Mouse (Mus musculus) ES-E14 (cell line): ENCODE data around the gene Osbpl9. TPM values are rescaled to one million over a fixed set of nuclear protein-coding genes. Genes with fewer than 3 reads are reported as not detected.
A peak's percentile ranks its signal among the peaks of the same experiment; 100 is the strongest.

Experiments used
- DNase-seq: peaks from one replicate; pipeline ENCODE4 v3.0.0-alpha.2; 2013; ENCODE audit warnings: low read depth, low spot score
- H3K27ac ChIP-seq: 2 replicates; pipeline ENCODE4 v1.5.1; 2012; ENCODE audit warnings: low read depth, mild to moderate bottlenecking, low read length, moderate library complexity, mixed read lengths; ENCODE audit not compliant: poor library complexity, insufficient read depth, severe bottlenecking
- H3K36me3 ChIP-seq: 2 replicates; pipeline ENCODE4 v1.6.1; 2012; ENCODE audit warnings: mild to moderate bottlenecking, low read length, moderate library complexity, mixed read lengths; ENCODE audit not compliant: control insufficient read depth, poor library complexity, insufficient read depth, severe bottlenecking
- H3K4me1 ChIP-seq, 2 experiments: fragments of 150-350 bp in 1 of 2; sonication (generic) in 1 of 2; 2 replicates each; pipeline ENCODE4 v1.6.1; 2012; ENCODE audit warnings: low read length in 2 of 2, mild to moderate bottlenecking in 1 of 2, mixed read lengths in 1 of 2; ENCODE audit not compliant: control insufficient read depth in 2 of 2, insufficient read depth in 2 of 2, poor library complexity in 1 of 2
- H3K4me3 ChIP-seq, 2 experiments: fragments of 150-350 bp in 1 of 2; sonication (generic) in 1 of 2; 2 replicates each; pipeline ENCODE4 v1.5.1; 2012; ENCODE audit warnings: low read length in 2 of 2, low read depth in 1 of 2, mild to moderate bottlenecking in 1 of 2, mixed read lengths in 1 of 2; ENCODE audit not compliant: insufficient read depth in 1 of 2, poor library complexity in 1 of 2, severe bottlenecking in 1 of 2
- H3K9ac ChIP-seq: 2 replicates; pipeline ENCODE4 v1.6.1; 2012; ENCODE audit warnings: low read depth, mild to moderate bottlenecking, low read length, mixed read lengths; ENCODE audit not compliant: poor library complexity, insufficient read depth, severe bottlenecking
- H3K9me3 ChIP-seq: fragments of 150-350 bp; sonication (generic); 2 replicates; pipeline ENCODE4 v1.6.1; 2012; ENCODE audit warnings: low read depth, mild to moderate bottlenecking, low read length; ENCODE audit not compliant: control insufficient read depth, insufficient read depth
- CHD2 ChIP-seq: IDR thresholded peaks from 2 replicates; pipeline ENCODE4 v1.6.1; 2014; ENCODE audit warnings: mild to moderate bottlenecking, low read depth, low read length, inconsistent platforms
- HCFC1 ChIP-seq: IDR thresholded peaks from 2 replicates; pipeline ENCODE4 v1.6.1; 2012; ENCODE audit warnings: low read length, inconsistent platforms, borderline replicate concordance; ENCODE audit not compliant: insufficient read depth
- MAFK ChIP-seq: IDR thresholded peaks from 2 replicates; pipeline ENCODE4 v1.6.1; 2014; ENCODE audit warnings: mild to moderate bottlenecking, low read depth, low read length, inconsistent platforms; ENCODE audit not compliant: insufficient read depth
- ZC3H11A ChIP-seq: IDR thresholded peaks from 2 replicates; pipeline ENCODE4 v1.6.1; 2012; ENCODE audit warnings: low read depth, mild to moderate bottlenecking, inconsistent platforms, low read length, borderline replicate concordance
- ZNF384 ChIP-seq: IDR thresholded peaks from 2 replicates; pipeline ENCODE4 v1.6.1; 2012; ENCODE audit warnings: low read depth, low read length, inconsistent platforms
- in situ Hi-C, 2 experiments: fragments of 600-800 bp; cut with MboI; formaldehyde crosslinking; loops; one replicate each; pipeline ENCODE4 v1.15.1; 2025; ENCODE audit warnings: low sequenced_read_pairs in 2 of 2, inconsistent platforms in 1 of 2; ENCODE audit not compliant: unreplicated experiment in 2 of 2
- total RNA-seq: library from RNA; depleted of rRNA; stranded (reverse); fragments of 300-350 nt; gene quantifications from 2 replicates; pipeline ENCODE4 v1.2.3, GENCODE M21; 2012

Osbpl9 gene
- total RNA-seq, 1 experiment: 39.5 TPM

GRCm38 (mm10) chr4:109116938-109117337, 85.1 kb downstream of the Osbpl9 start:
- no peak overlapping the region for H3K27ac ChIP-seq
- in situ Hi-C loops: no loop called here
- H3K4me1 ChIP-seq: peaks cover 0 to 3% of the 10 kb centered on the region in 2 experiments; a peak in 1 of 4 replicates
- no peaks in the 10 kb centered on the region for H3K9me3 ChIP-seq
- H3K4me3 ChIP-seq: peak overlapping the region in 1 of 2 experiments; percentile 91; a peak in 1 of 4 replicates
- DNase-seq: no peak
- H3K36me3 ChIP-seq: no peaks in the 10 kb centered on the region
- TF ChIP-seq MAFK: no peak
- no peak for TF ChIP-seq ZNF384
- TF ChIP-seq ZC3H11A: no peak
- TF ChIP-seq HCFC1: no peak
- TF ChIP-seq CHD2: no peak
- H3K9ac ChIP-seq: no peak overlapping the region

GRCm38 (mm10) chr4:109116494-109116893, 85.6 kb downstream of the Osbpl9 start:
- H3K4me3 ChIP-seq: no peak overlapping the region
- no peak for DNase-seq
- in situ Hi-C loops: no loop called here
- H3K4me1 ChIP-seq: peaks cover 0 to 3% of the 10 kb centered on the region in 2 experiments; a peak in 1 of 4 replicates
- H3K27ac ChIP-seq: no peak overlapping the region
- no peaks in the 10 kb centered on the region for H3K36me3 ChIP-seq
- no peaks in the 10 kb centered on the region for H3K9me3 ChIP-seq
- no peak overlapping the region for H3K9ac ChIP-seq
- TF ChIP-seq CHD2: no peak
- TF ChIP-seq HCFC1: no peak
- TF ChIP-seq ZC3H11A: no peak
- no peak for TF ChIP-seq MAFK
- TF ChIP-seq ZNF384: no peak

GRCm38 (mm10) chr4:109115742-109116141, 86.3 kb downstream of the Osbpl9 start:
- Histone ChIP-seq H3K4me3 (no peak overlapping the region), H3K36me3 (no peaks in the 10 kb centered on the region), H3K4me1 (peaks cover 0 to 3% of the 10 kb centered on the region in 2 experiments; a peak in 1 of 4 replicates), H3K9me3 (no peaks in the 10 kb centered on the region), H3K27ac (no peak overlapping the region), H3K9ac (no peak overlapping the region)
- no peak for DNase-seq
- in situ Hi-C loops: no loop called here
- TF ChIP-seq MAFK (no peak), CHD2 (no peak), ZNF384 (no peak), ZC3H11A (no peak), HCFC1 (no peak)

GRCm38 (mm10) chr4:109114308-109114707, 87.8 kb downstream of the Osbpl9 start:
- Histone ChIP-seq H3K4me1 (peaks cover 0 to 3% of the 10 kb centered on the region in 2 experiments; a peak in 1 of 4 replicates), H3K4me3 (no peak overlapping the region), H3K9me3 (no peaks in the 10 kb centered on the region), H3K9ac (no peak overlapping the region), H3K36me3 (no peaks in the 10 kb centered on the region), H3K27ac (no peak overlapping the region)
- in situ Hi-C loops: no loop called here
- TF ChIP-seq ZNF384 (no peak), CHD2 (no peak), ZC3H11A (no peak), MAFK (no peak), HCFC1 (no peak)
- DNase-seq: no peak
